Mouse (Mus musculus) layer of hippocampus, adult 9-11 months (tissue): ENCODE measurements around the gene a.

ENCODE experiments used
- DNase-seq: peaks from one replicate; pipeline ENCODE4 v3.0.0; 2022

Gene a

GRCm38 (mm10) chr2:154785284-154785683 lies 5.9 kb upstream of the a start:
- no peak for DNase-seq

- no peak for DNase-seq
Observed at GRCm38 (mm10) chr2:154786187-154786586, 5.0 kb upstream of the a start.

GRCm38 (mm10) chr2:154786776-154787175 lies 4.4 kb upstream of the a start:
- no peak for DNase-seq

- DNase-seq: no peak
Observed at GRCm38 (mm10) chr2:154789381-154789780, 1.8 kb upstream of the a start.

DNA sequence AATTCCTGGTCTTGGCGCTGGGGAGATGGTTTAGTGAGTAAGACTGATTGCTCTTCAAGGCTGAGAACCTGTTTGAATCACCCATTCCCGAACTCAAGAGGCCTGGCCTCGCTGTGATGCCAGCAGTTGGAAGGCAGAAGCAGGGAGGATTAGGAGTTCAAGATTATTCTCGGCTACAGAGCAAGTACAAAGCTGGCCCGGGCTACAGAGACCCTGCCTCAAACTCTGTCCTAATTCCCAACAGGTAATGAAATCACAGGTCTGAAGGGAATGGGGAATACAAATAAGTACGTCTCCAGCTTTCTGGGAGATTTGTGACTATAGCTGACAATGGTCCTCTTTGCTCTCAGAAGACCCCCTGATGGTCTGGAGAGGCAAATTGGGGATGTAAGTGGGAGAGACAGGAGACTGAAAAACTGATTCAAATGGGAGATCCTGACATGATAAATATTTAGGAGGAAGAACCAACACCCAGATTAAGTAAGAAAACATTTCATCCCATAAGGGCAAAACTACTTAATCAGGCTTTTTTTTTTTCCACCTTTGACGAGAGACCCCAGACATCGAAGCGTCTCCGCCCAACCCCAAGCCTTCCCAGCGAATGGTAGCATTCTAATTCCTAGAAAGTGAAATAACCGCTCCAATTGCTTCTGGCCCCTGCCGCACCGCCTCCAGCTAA lies 1.1 kb upstream of the a start:
- DNase-seq: no peak

DNA sequence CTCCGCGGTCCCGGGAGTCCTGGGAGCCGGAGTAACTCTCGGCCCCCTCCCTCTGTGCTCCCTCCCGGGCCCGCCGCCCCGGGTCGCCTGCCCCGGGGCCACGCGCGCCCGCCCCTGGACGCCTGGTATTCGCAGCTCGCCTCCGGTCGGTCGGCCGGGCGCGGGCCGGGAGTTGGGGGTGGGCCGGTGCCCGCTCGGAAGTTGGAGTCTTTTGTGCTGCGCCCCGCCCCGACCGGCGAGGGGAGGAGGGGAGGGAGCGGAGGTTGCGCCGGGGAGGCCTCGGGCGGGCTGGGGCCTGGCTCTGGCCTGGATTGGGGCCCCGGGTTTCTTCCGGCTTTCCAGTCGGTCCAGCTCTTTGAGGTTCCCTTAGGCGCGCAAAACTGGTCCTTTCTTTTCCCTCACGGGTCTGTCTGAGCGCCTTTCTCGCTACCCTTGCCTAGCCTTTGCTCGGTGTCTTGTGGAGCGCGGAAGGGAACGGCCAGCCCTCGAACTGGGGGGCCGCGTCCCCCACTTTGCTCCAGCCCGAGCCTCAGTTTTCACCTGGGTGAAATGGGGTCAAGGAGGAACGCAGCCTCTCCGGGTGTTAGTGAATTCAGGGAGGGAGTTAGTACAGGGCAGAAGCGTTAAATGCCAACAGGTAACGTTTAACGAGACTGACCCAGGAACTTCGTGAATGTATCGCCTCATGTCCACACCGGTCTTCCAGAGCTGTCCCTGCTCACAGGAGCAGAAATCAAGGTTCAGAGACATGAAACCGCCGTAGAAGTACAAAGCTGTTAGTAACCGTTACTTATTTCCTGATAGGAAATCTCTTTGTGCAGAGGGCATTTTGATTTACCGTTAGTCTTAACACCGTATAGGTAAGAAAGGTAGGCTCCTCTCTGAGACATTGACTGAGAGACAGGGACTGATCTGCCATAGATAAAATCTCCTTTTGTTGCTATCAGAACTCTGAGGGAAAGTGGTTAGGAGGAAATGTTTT lies 750 bp downstream of the a start:
- peak; percentile 60 for DNase-seq

GRCm38 (mm10) chr2:154803372-154803771 lies 12.2 kb downstream of the a start:
- no peak for DNase-seq

- no peak for DNase-seq
Observed at GRCm38 (mm10) chr2:154803845-154804244, 12.6 kb downstream of the a start.

DNA sequence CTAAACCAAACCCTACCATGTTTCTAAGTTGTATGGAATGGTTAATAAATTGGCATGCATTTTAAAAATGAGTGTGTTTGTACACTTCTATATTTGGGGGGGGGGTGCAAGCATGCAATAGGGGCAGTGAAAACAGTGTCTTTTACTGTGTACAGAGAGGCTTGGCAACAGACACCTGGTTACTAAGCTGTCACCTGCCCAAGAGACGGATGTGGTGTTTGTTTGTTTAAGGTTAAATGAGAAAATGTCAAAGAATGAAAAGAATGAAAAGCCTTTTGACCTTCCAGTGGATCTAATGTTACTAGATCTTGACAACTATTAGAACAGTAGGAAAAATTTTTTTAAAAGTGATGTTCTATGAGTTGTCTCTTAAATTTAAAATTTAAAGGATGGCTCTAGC lies 16.5 kb downstream of the a start:
- DNase-seq: no peak

GRCm38 (mm10) chr2:154809107-154809762 lies 18.0 kb downstream of the a start:
- DNase-seq: no peak

DNA sequence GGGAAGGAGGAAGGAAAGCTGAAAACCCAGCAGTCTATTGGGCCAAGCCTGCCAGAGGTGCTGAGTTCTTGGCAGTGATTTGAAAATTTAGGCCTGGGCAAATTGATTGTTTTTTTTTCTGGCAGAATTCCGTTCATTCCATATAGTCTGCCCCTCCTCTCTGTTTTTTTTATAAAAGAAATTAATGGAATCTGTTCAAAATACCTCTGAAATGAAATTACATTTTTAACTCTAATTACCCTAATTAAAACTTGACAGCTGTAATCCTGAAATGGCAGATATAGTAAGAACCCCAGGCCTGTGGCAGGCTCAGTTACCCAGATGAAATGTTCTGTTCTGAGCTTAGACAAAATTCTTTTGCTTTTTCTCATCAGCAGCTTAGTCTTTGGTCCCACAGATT lies 19.6 kb downstream of the a start:
- DNase-seq: no peak

DNA sequence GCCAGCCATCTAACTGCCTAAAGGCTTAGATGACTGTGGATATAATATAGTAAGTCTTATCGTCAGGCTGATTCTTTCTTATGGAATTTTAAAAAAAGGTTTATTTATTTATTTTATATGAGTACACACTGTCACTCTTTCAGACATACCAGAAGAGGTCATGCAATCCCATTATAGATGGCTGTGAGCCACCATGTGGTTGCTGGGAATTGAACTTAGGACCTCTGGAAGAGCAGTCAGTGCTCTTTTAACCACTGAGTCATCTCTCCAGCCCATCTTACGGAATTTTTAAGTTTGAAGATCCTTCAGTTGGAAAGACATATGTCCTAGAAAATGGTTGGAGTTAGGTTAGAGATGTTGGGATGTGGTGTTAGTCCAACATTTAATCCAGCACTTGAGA lies 22.2 kb downstream of the a start:
- DNase-seq: no peak

GRCm38 (mm10) chr2:154817089-154817488 lies 25.9 kb downstream of the a start:
- DNase-seq: no peak

GRCm38 (mm10) chr2:154817788-154818187 lies 26.6 kb downstream of the a start:
- peak; percentile 60 for DNase-seq

DNA sequence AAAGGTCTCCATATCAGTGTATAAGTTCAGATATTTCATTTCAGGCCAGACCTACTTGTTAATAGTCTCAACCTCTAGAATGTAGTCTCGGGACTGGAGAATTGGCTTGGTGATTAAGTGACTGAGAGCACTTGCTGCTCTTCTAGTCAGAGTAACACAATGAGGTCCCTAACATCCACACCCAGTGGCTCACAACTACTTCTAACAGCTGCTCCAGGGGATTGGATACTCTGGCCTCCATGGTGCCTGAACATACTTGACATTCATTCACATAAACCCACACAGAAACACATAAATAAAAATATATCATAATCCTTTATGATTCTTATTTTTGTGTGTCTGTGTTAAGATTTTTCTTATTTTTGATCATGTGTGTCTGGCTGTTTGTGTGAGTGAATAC lies 27.4 kb downstream of the a start:
- DNase-seq: no peak

GRCm38 (mm10) chr2:154820346-154820745 lies 29.1 kb downstream of the a start:
- no peak for DNase-seq

DNA sequence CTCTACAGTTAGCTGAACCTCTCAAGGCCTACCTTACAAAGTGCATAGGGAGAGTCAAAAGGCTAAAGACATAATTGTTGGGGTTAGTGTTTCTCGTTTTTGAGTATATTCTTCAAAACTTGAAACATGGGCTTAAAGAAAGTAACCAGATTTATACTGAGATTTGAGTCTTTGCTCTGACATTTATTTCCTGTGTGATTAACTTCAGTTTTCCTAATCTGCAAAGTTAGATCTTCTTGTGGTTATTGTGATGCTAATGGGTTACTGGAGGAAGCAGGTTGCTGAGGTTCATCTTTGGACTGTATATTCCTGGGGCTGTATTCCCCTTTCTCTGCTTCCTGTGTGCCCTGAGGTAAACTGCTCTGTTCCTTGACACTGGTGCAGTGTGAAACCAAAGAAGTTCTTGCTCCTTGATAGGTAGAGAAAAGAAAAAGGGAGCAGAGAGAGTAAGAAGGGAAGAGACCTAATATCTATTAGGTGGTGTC lies 34.9 kb downstream of the a start:
- no peak for DNase-seq

DNA sequence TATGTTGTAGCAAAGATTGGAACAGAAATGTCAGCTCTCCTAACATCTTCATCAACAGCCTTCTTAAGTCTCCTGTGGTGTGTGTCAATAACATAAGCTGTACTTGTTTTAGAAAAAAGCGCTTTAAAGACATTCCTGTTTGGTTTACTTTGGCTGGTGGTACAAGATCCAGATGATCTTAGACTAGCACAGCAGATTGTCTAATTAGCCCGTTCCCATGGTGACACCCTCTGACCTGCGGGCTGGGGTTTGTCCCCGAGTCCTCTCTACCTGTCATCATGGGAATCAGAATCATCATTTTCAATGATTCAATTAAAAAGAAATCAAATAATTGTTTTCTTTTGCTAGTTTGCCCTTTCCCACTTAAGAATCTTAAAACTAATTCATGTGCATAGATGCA lies 36.3 kb downstream of the a start:
- no peak for DNase-seq

DNA sequence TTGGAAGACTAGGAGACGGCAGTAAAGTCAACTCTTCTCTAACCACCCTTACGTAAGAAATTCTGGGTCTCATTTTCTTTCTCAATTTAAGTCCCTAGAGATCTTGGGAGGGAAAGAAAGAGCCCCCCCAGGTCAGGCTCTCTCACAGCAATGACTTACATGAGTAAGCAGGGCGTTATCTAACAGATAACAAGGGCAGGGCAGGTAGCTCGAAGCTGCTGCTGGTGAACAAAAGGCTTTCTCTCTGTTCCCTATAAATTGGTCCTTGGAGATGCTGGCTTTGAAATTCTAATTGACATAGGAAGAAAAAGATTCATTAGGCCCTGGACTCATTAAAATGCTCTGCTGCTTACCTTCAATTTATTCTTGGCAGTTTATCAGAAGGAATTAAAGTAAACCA lies 41.3 kb downstream of the a start:
- no peak for DNase-seq

- DNase-seq: no peak
Observed at GRCm38 (mm10) chr2:154834149-154834865, 43.1 kb downstream of the a start.

DNA sequence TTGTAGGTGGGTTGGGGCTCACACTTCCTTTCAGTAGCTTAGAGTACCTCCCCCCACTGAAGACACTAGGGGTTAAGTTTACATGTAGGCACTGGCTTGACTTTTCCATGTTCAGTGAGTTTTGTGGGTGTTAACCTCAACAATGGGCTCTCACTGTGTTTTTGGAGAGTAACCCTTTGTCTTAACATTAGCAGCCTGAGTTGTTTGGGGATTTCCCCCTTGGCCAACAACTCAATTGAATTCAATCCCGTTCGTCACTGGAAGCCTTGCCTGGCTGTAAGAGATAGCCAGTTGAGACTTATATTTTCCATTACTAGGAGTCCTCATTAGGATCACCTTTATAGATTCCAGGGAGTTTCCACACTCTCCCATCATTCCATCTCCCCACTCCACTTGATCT lies 45.3 kb downstream of the a start:
- no peak for DNase-seq

GRCm38 (mm10) chr2:154848086-154848485 lies 56.9 kb downstream of the a start:
- DNase-seq: no peak

DNA sequence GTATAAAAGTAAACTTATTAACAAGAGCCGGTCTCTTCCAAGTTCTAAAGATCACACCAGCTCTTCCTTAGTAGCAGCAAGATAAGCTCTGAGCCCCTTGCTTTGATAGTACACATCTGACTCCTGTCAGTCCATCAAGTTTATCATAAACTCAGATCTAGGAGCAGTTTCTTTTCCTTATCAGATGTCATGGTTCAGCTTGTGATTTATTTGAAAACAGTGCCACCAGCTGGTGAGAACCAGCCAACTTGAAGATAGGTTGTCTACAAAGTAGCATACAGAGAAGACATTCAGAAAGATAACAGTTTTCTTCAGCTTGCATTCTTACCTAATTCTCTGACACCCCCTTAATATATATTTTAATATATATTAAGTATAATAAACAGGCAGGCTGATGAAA lies 64.2 kb downstream of the a start:
- peak; percentile 57 for DNase-seq
